ENCODE assay signal across 8 mouse cellular contexts in genomic region chr12:69907667-69908510, GRCm38 (mm10). TPM values are rescaled to one million over a fixed set of nuclear protein-coding genes. Genes with fewer than 3 reads are reported as not detected.
DNase-seq lines count a peak whose midpoint lies in the region; ATAC-seq and TF ChIP-seq lines count a peak whose summit lies in the region.

No protein-coding gene starts in this region.

- peak overlapping the region; percentile 34; the same call in 1 of the 2 replicates for H3K9ac ChIP-seq in heart, embryonic 14.5 days (ENCODE audit: low read length)
- H3K9ac ChIP-seq in midbrain, embryonic 11.5 days (ENCODE audit: low read length): peak overlapping the region; percentile 95
- no peak overlapping the region for H3K9ac ChIP-seq in stomach, postnatal 0 days (ENCODE audit: low read length)

- H3K36me3 ChIP-seq in heart, embryonic 14.5 days (ENCODE audit: control insufficient read depth, insufficient read depth, low read length): no peaks in the 10 kb centered on the region
- H3K36me3 ChIP-seq in midbrain, embryonic 11.5 days (ENCODE audit: control insufficient read depth, insufficient read depth, low read length): no peaks in the 10 kb centered on the region
- no peaks in the 10 kb centered on the region for H3K36me3 ChIP-seq in stomach, postnatal 0 days (ENCODE audit: control insufficient read depth, insufficient read depth, low read length)

- H3K27me3 ChIP-seq in heart, embryonic 14.5 days (ENCODE audit: control insufficient read depth, insufficient read depth, low read length): no peaks in the 10 kb centered on the region
- no peaks in the 10 kb centered on the region for H3K27me3 ChIP-seq in midbrain, embryonic 11.5 days (ENCODE audit: control insufficient read depth, insufficient read depth, low read length)
- no peaks in the 10 kb centered on the region for H3K27me3 ChIP-seq in stomach, postnatal 0 days (ENCODE audit: control insufficient read depth, insufficient read depth, low read length)

- H3K9me3 ChIP-seq in heart, embryonic 14.5 days (ENCODE audit: control insufficient read depth, low read length): no peaks in the 10 kb centered on the region
- H3K9me3 ChIP-seq in midbrain, embryonic 11.5 days (ENCODE audit: control insufficient read depth, low read length): no peaks in the 10 kb centered on the region
- no peaks in the 10 kb centered on the region for H3K9me3 ChIP-seq in stomach, postnatal 0 days (ENCODE audit: control insufficient read depth, low read length)

- peak overlapping the region; percentile 67 for H3K4me2 ChIP-seq in heart, embryonic 14.5 days (ENCODE audit: low read length)
- H3K4me2 ChIP-seq in midbrain, embryonic 11.5 days: peak overlapping the region; percentile 68
- H3K4me2 ChIP-seq in stomach, postnatal 0 days (replicated peaks; ENCODE audit: low read depth): peak overlapping the region; percentile 50

- H3K27ac ChIP-seq in heart, embryonic 14.5 days (replicated peaks in 1 of 2; ENCODE audit: control insufficient read depth in 1 of 2, insufficient read depth in 1 of 2, low read depth in 2 of 2, low read length in 2 of 2): no peak overlapping the region
- peak overlapping the region; percentile 89 for H3K27ac ChIP-seq in midbrain, embryonic 11.5 days (ENCODE audit: low read depth, low read length)
- H3K27ac ChIP-seq in stomach, postnatal 0 days (replicated peaks): no peak overlapping the region

- peak; percentile 61; the same call in 1 of the 2 replicates for ATAC-seq in heart, embryonic 14.5 days (ENCODE audit: insufficient number of reproducible peaks, insufficient read depth, low FRiP score, low read depth)
- peak; percentile 92 for ATAC-seq in midbrain, embryonic 11.5 days (ENCODE audit: low FRiP score)
- 0 out of 2 replicates have a peak, but pooled peaks have one; percentile 38 for ATAC-seq in stomach, postnatal 0 days (ENCODE audit: low FRiP score, low TSS enrichment)

- peak; percentile 8 for DNase-seq in urinary bladder, postnatal 14 days (ENCODE audit: low spot score)
- DNase-seq in urinary bladder, adult 18-20 months (ENCODE audit: low spot score in 2 of 2): no peak
- peak; percentile 77 for DNase-seq in embryo, embryonic 10 days (ENCODE audit: low spot score)
- peak; percentile 77 to 80 for DNase-seq in left cerebral cortex, adult 18-20 months (ENCODE audit: low spot score in 2 of 2)
- peak; percentile 97 for DNase-seq in midbrain, embryonic 11.5 days (ENCODE audit: low spot score, missing footprints)
- DNase-seq in stomach, postnatal 0 days (ENCODE audit: low spot score): peak; percentile 29
- no peak for DNase-seq in ovary, adult 18-20 months (ENCODE audit: low spot score)

- 5% methylated on average over 30 of the region's 30 CpGs for WGBS in heart, embryonic 14.5 days
- WGBS in midbrain, embryonic 11.5 days: under 1% methylated on average over 30 of the region's 30 CpGs
- 11% methylated on average over 30 of the region's 30 CpGs for WGBS in stomach, postnatal 0 days

- no peak for TF ChIP-seq CTCF in stomach, postnatal 0 days (IDR thresholded peaks at IDR 0.05; ENCODE audit: low read depth)

- peak overlapping the region; percentile 29 to 33 for H3K4me3 ChIP-seq in heart, embryonic 14.5 days (ENCODE audit: control insufficient read depth in 1 of 2, insufficient read depth in 1 of 2, low read depth in 1 of 2, low read length in 2 of 2)
- peak overlapping the region; percentile 57 for H3K4me3 ChIP-seq in midbrain, embryonic 11.5 days (ENCODE audit: low read depth, low read length)
- peak overlapping the region; percentile 29 for H3K4me3 ChIP-seq in stomach, postnatal 0 days (ENCODE audit: low read depth, low read length)

- no peak for TF ChIP-seq EP300 in stomach, postnatal 0 days (optimal IDR thresholded peaks at IDR 0.05)

- H3K4me1 ChIP-seq in heart, embryonic 14.5 days (ENCODE audit: control insufficient read depth in 2 of 2, insufficient read depth in 2 of 2, low read length in 2 of 2): peaks cover 0 to 10% of the 10 kb centered on the region in 2 experiments; a peak in 2 of 4 replicates
- H3K4me1 ChIP-seq in midbrain, embryonic 11.5 days (ENCODE audit: control insufficient read depth, insufficient read depth, low read length): peaks cover 2% of the 10 kb centered on the region; the same call in 1 of the 2 replicates
- H3K4me1 ChIP-seq in stomach, postnatal 0 days (replicated peaks; ENCODE audit: control insufficient read depth, insufficient read depth): no peaks in the 10 kb centered on the region

RNA-seq across cellular contexts. Expression of gene Map4k5, which starts 14.9 kb away (rescaled TPM):
- polyA plus RNA-seq in heart, embryonic 14.5 days (2014; fragmentation: Nextera tagmentation; extraction: Ambion mirVana): 42.2 and 42.6 TPM in 2 replicates
- total RNA-seq in left cerebral cortex, adult 18-20 months (2021): 10 to 100 TPM; 37.6 to 38.6 TPM
- polyA plus RNA-seq in midbrain, embryonic 11.5 days (2014; fragmentation: Nextera tagmentation; extraction: Ambion mirVana): 27.7 and 32.8 TPM in 2 replicates
- polyA plus RNA-seq in stomach, postnatal 0 days (2015; fragmentation: Nextera tagmentation; extraction: Ambion mirVana): 12.4 and 13.1 TPM in 2 replicates

RNA-seq across cellular contexts. Expression of gene Atl1, which starts 15.5 kb away (rescaled TPM):
- 7.7 and 7.8 TPM in 2 replicates for polyA plus RNA-seq in heart, embryonic 14.5 days (2014; fragmentation: Nextera tagmentation; extraction: Ambion mirVana)
- total RNA-seq in left cerebral cortex, adult 18-20 months (2021): 100 to 1,000 TPM; 232 to 242 TPM
- 57.4 and 63.1 TPM in 2 replicates for polyA plus RNA-seq in midbrain, embryonic 11.5 days (2014; fragmentation: Nextera tagmentation; extraction: Ambion mirVana)
- 3.8 and 4.3 TPM in 2 replicates for polyA plus RNA-seq in stomach, postnatal 0 days (2015; fragmentation: Nextera tagmentation; extraction: Ambion mirVana)

Comparison
In these comparisons a context has a peak if more than half of its experiments do, and no peak if none do; other contexts are left out.
1. DNase-seq: peak in urinary bladder, postnatal 14 days (single experiment), embryo, embryonic 10 days (single experiment), left cerebral cortex, adult 18-20 months (2 of 2), midbrain, embryonic 11.5 days (single experiment) and stomach, postnatal 0 days (single experiment); none in urinary bladder, adult 18-20 months (0 of 2) and ovary, adult 18-20 months (single experiment).
2. ATAC-seq: peak in every context shown above with its lines; median percentile 92 in midbrain, embryonic 11.5 days; 61 in heart, embryonic 14.5 days; 38 in stomach, postnatal 0 days.
3. Peak in every context shown above with its lines, with median percentiles within 50 percentile points of each other: H3K4me2 ChIP-seq and H3K4me3 ChIP-seq.